Mouse (Mus musculus): Measurements from ENCODE around the gene Rap1b. TPM values are rescaled to one million over a fixed set of nuclear protein-coding genes. Genes with fewer than 3 reads are reported as not detected.

The Rap1b gene
- polyA plus RNA-seq, 1 experiment from 2014 or later: 169 TPM

- ATAC-seq: peak; percentile 94
- peak overlapping the region; percentile 99 for H3K27ac ChIP-seq (ENCODE audit: low read depth, low read length)
- peak overlapping the region; percentile 96 for H3K4me3 ChIP-seq (ENCODE audit: low read length)
- H3K9me3 ChIP-seq (ENCODE audit: control insufficient read depth, low read length): no peaks in the 10 kb centered on the region
- H3K4me2 ChIP-seq (ENCODE audit: low read length): peak overlapping the region; percentile 69
- peaks cover 18% of the 10 kb centered on the region for H3K4me1 ChIP-seq (ENCODE audit: control insufficient read depth, insufficient read depth, low read depth, low read length)
- H3K27me3 ChIP-seq (replicated peaks; ENCODE audit: control insufficient read depth, insufficient read depth, low read length): no peaks in the 10 kb centered on the region
- H3K9ac ChIP-seq (ENCODE audit: low read depth, low read length): peak overlapping the region; percentile 89
- no peaks in the 10 kb centered on the region for H3K36me3 ChIP-seq (ENCODE audit: control insufficient read depth, insufficient read depth, low read length)
- WGBS: under 1% methylated on average over 21 of the region's 21 CpGs
Measured at GRCm38 (mm10) chr10:117846260-117846632, 411 bp upstream of the Rap1b start.

DNA sequence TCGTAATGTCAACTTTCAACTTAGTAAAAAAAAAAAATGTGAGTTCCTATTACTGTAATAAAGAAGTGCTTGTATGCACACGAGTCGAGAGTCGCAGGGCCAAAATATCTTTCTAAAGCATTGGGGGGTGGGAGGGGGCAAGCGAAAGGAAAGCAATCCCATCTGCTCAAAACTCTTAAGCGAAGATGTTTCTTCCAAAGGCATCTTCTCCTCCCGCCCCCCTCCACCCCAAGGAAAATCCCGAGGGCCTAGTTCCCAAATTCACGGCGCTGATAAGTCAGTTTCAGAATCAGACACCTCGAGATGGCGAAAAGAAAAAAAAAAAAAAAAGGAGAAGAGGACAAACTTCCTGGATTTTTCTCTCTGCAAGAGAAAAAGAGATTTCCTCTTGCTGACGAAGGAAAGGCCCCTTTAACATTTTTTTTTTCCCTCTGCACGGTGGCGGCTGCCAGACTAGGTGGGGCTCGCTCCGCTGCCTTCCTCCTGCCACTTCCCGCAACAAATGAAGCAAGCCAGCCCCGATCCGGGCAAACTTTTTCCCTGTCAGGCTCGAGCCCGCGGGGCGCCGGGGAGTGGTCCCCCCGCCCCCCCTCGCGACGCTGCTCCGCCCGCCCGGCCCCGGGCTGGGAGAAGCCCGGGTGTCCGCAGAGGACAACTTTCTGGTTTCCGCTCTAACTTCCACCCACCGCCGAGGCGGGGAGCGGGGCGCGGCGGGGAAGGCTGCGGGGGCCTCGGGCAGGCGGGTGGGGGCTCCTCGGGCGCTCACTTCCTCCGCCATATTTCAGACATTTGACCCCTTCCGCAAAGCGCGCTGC is 846 bp downstream of the Rap1b start:
- no peaks in the 10 kb centered on the region for H3K9me3 ChIP-seq (ENCODE audit: control insufficient read depth, low read length)
- peak overlapping the region; percentile 99 for H3K27ac ChIP-seq (ENCODE audit: low read depth, low read length)
- peaks cover 18% of the 10 kb centered on the region for H3K4me1 ChIP-seq (ENCODE audit: control insufficient read depth, insufficient read depth, low read depth, low read length)
- peak overlapping the region; percentile 96 for H3K9ac ChIP-seq (ENCODE audit: low read depth, low read length)
- WGBS: 1% methylated on average over 48 of the region's 52 CpGs
- peak overlapping the region; percentile 96 for H3K4me3 ChIP-seq (ENCODE audit: low read length)
- peak overlapping the region; percentile 78 for H3K4me2 ChIP-seq (ENCODE audit: low read length)
- no peaks in the 10 kb centered on the region for H3K27me3 ChIP-seq (replicated peaks; ENCODE audit: control insufficient read depth, insufficient read depth, low read length)
- peak; percentile 31 for ATAC-seq
- H3K36me3 ChIP-seq (ENCODE audit: control insufficient read depth, insufficient read depth, low read length): no peaks in the 10 kb centered on the region

- no peak for ATAC-seq
- no peaks in the 10 kb centered on the region for H3K36me3 ChIP-seq (ENCODE audit: control insufficient read depth, insufficient read depth, low read length)
- peak overlapping the region; percentile 96 for H3K4me3 ChIP-seq (ENCODE audit: low read length)
- 26% methylated on average over 5 of the region's 5 CpGs for WGBS
- H3K9me3 ChIP-seq (ENCODE audit: control insufficient read depth, low read length): no peaks in the 10 kb centered on the region
- H3K4me1 ChIP-seq (ENCODE audit: control insufficient read depth, insufficient read depth, low read depth, low read length): peaks cover 18% of the 10 kb centered on the region
- H3K9ac ChIP-seq (ENCODE audit: low read depth, low read length): peak overlapping the region; percentile 8; the same call in 1 of the 2 replicates
- H3K27me3 ChIP-seq (replicated peaks; ENCODE audit: control insufficient read depth, insufficient read depth, low read length): no peaks in the 10 kb centered on the region
- H3K27ac ChIP-seq (ENCODE audit: low read depth, low read length): no peak overlapping the region
- peak overlapping the region; percentile 78 for H3K4me2 ChIP-seq (ENCODE audit: low read length)
Measured at GRCm38 (mm10) chr10:117844279-117844678, 1.6 kb downstream of the Rap1b start.

GRCm38 (mm10) chr10:117843690-117844089 is 2.1 kb downstream of the Rap1b start:
- WGBS: 67% methylated on average over 5 of the region's 5 CpGs
- peak overlapping the region; percentile 78 for H3K4me2 ChIP-seq (ENCODE audit: low read length)
- H3K36me3 ChIP-seq (ENCODE audit: control insufficient read depth, insufficient read depth, low read length): no peaks in the 10 kb centered on the region
- ATAC-seq: no peak
- no peak overlapping the region for H3K9ac ChIP-seq (ENCODE audit: low read depth, low read length)
- H3K27me3 ChIP-seq (replicated peaks; ENCODE audit: control insufficient read depth, insufficient read depth, low read length): no peaks in the 10 kb centered on the region
- H3K9me3 ChIP-seq (ENCODE audit: control insufficient read depth, low read length): no peaks in the 10 kb centered on the region
- H3K4me1 ChIP-seq (ENCODE audit: control insufficient read depth, insufficient read depth, low read depth, low read length): peaks cover 18% of the 10 kb centered on the region
- H3K27ac ChIP-seq (ENCODE audit: low read depth, low read length): no peak overlapping the region
- H3K4me3 ChIP-seq (ENCODE audit: low read length): no peak overlapping the region

- Histone ChIP-seq H3K36me3 (ENCODE audit: control insufficient read depth, insufficient read depth, low read length) (no peaks in the 10 kb centered on the region), H3K9ac (ENCODE audit: low read depth, low read length) (no peak overlapping the region), H3K27me3 (replicated peaks; ENCODE audit: control insufficient read depth, insufficient read depth, low read length) (no peaks in the 10 kb centered on the region), H3K4me1 (ENCODE audit: control insufficient read depth, insufficient read depth, low read depth, low read length) (peaks cover 15% of the 10 kb centered on the region), H3K4me2 (ENCODE audit: low read length) (no peak overlapping the region), H3K9me3 (ENCODE audit: control insufficient read depth, low read length) (no peaks in the 10 kb centered on the region), H3K27ac (ENCODE audit: low read depth, low read length) (no peak overlapping the region), H3K4me3 (ENCODE audit: low read length) (no peak overlapping the region)
- WGBS: 88% methylated on average over 1 of the region's 1 CpGs
- no peak for ATAC-seq
Measured at GRCm38 (mm10) chr10:117841765-117842164, 4.1 kb downstream of the Rap1b start.

DNA sequence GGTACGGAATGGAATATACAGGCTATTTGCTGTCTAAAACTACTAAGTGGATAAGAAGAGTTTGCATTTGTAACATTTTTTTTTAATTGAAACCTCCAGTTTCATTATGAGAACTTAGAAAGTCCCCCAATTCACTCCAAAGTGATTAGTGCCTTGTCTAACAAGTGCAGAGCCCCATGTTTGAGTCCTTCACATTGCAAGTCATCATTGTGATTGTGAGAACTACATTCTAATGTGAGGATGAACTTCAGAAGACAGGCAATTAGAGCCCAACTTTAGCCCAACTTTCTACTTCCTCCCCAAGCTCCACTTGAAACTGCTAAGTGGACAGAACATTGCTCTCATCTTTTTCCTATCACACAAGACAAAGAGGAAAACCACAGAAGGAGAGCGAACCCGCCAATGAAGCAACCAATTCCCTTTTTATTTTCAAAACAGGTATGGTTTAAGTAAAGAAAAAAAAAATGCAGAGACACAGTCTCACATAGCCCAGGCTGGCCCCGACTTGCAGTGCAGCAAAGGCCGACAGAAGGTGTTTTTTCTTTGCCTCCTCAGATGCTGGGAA is 5.3 kb downstream of the Rap1b start:
- no peaks in the 10 kb centered on the region for H3K27me3 ChIP-seq (replicated peaks; ENCODE audit: control insufficient read depth, insufficient read depth, low read length)
- H3K9ac ChIP-seq (ENCODE audit: low read depth, low read length): no peak overlapping the region
- no peak overlapping the region for H3K4me3 ChIP-seq (ENCODE audit: low read length)
- 93% methylated on average over 5 of the region's 5 CpGs for WGBS
- H3K27ac ChIP-seq (ENCODE audit: low read depth, low read length): no peak overlapping the region
- no peak for ATAC-seq
- H3K9me3 ChIP-seq (ENCODE audit: control insufficient read depth, low read length): no peaks in the 10 kb centered on the region
- H3K4me1 ChIP-seq (ENCODE audit: control insufficient read depth, insufficient read depth, low read depth, low read length): peaks cover 10% of the 10 kb centered on the region
- H3K36me3 ChIP-seq (ENCODE audit: control insufficient read depth, insufficient read depth, low read length): no peaks in the 10 kb centered on the region
- no peak overlapping the region for H3K4me2 ChIP-seq (ENCODE audit: low read length)

DNA sequence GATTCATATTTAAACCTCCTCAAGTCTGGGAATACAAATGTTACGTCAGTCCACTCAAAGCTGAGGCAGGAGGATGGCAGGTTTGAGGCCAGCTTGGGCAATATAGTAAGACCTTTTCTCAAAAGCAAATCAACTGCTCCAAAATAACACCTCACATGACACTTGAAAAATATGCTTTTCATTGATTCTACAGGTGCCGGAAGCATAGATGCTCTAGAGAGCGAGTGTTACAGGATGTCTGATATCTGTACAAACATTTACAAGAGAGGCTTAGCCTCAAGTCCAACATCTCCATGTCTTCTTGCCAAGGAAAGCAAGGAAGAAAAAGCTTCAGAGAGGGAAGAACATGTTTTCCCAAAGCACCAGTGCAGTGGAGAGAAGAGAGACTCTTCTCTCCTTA is 6.1 kb downstream of the Rap1b start:
- Histone ChIP-seq H3K36me3 (ENCODE audit: control insufficient read depth, insufficient read depth, low read length) (no peaks in the 10 kb centered on the region), H3K9me3 (ENCODE audit: control insufficient read depth, low read length) (no peaks in the 10 kb centered on the region), H3K4me2 (ENCODE audit: low read length) (no peak overlapping the region), H3K4me3 (ENCODE audit: low read length) (no peak overlapping the region), H3K27ac (ENCODE audit: low read depth, low read length) (no peak overlapping the region), H3K4me1 (ENCODE audit: control insufficient read depth, insufficient read depth, low read depth, low read length) (peaks cover 10% of the 10 kb centered on the region), H3K9ac (ENCODE audit: low read depth, low read length) (no peak overlapping the region), H3K27me3 (replicated peaks; ENCODE audit: control insufficient read depth, insufficient read depth, low read length) (no peaks in the 10 kb centered on the region)
- ATAC-seq: no peak
- 94% methylated on average over 3 of the region's 3 CpGs for WGBS

DNA sequence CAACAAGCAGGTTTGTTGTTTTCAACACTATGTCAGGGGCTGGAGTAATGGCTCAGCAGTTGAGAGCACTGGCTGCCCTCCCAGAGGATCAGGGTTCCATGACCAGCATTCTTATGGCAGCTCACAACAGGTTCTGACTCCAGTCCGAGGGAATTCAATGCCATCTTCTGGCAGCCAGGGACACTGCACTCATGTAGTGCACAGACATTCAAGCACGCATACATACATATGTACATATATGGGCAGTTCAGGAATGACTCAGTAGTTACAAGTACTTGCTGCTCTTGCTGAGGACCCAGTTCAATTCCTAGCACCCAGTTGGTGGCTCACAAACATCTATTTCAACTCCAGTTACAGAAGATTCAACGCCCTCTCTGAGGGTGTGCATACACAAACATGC is 6.9 kb downstream of the Rap1b start:
- no peaks in the 10 kb centered on the region for H3K9me3 ChIP-seq (ENCODE audit: control insufficient read depth, low read length)
- no peak overlapping the region for H3K4me2 ChIP-seq (ENCODE audit: low read length)
- WGBS: 94% methylated on average over 3 of the region's 3 CpGs
- no peak overlapping the region for H3K27ac ChIP-seq (ENCODE audit: low read depth, low read length)
- H3K9ac ChIP-seq (ENCODE audit: low read depth, low read length): no peak overlapping the region
- H3K27me3 ChIP-seq (replicated peaks; ENCODE audit: control insufficient read depth, insufficient read depth, low read length): no peaks in the 10 kb centered on the region
- peaks cover 5% of the 10 kb centered on the region for H3K4me1 ChIP-seq (ENCODE audit: control insufficient read depth, insufficient read depth, low read depth, low read length)
- no peak for ATAC-seq
- H3K4me3 ChIP-seq (ENCODE audit: low read length): no peak overlapping the region
- H3K36me3 ChIP-seq (ENCODE audit: control insufficient read depth, insufficient read depth, low read length): no peaks in the 10 kb centered on the region

- Histone ChIP-seq H3K9me3 (ENCODE audit: control insufficient read depth, low read length) (no peaks in the 10 kb centered on the region), H3K4me3 (ENCODE audit: low read length) (no peak overlapping the region), H3K27ac (ENCODE audit: low read depth, low read length) (no peak overlapping the region), H3K4me1 (ENCODE audit: control insufficient read depth, insufficient read depth, low read depth, low read length) (no peaks in the 10 kb centered on the region; the same call in 1 of the 2 replicates), H3K9ac (ENCODE audit: low read depth, low read length) (no peak overlapping the region), H3K36me3 (ENCODE audit: control insufficient read depth, insufficient read depth, low read length) (no peaks in the 10 kb centered on the region), H3K27me3 (replicated peaks; ENCODE audit: control insufficient read depth, insufficient read depth, low read length) (no peaks in the 10 kb centered on the region), H3K4me2 (ENCODE audit: low read length) (no peak overlapping the region)
- 85% methylated on average over 2 of the region's 2 CpGs for WGBS
- no peak for ATAC-seq
Measured at GRCm38 (mm10) chr10:117836354-117836753, 9.5 kb downstream of the Rap1b start.
